Mouse (Mus musculus) olfactory bulb, adult 2 months (tissue): ENCODE measurements at regions not wholly inside any gene's neighbourhood (a gene's known extent, or its start where the extent isn't known, plus 50 kb on each side); places are given as distances from the start of the nearest gene placed in this dataset.

Experiments used
- CTCF ChIP-seq: fragments of 200-500 bp; IDR thresholded peaks from 2 replicates; pipeline ENCODE4 v1.5.1; 2012; ENCODE audit warnings: low read depth, mild to moderate bottlenecking, low read length, moderate library complexity; ENCODE audit not compliant: insufficient read depth
- POLR2A ChIP-seq: fragments of 200-500 bp; IDR thresholded peaks from 2 replicates; pipeline ENCODE4 v1.6.1; 2012; ENCODE audit warnings: mild to moderate bottlenecking, low read depth, low read length, moderate library complexity; ENCODE audit not compliant: insufficient read depth

DNA sequence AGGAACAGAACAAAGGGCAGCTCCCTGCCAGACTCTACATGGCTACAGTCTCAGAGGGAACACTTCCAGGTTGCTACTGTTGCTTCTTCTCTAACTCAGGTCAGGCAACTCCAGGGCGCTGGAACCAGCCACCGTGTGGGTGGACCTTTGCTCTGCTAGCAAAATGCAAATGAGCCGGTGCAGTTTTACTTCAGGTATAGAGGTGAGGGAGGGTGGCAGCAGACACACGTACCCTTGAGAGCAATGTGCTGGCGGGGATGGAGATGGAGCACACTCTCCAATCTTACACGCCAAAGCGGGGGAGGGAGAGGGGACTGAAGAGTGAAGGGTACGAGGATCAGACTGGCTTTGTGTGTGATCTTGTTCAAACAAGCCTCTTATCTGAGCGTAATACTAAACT lies 68.8 kb upstream of the Epcam start:
- TF ChIP-seq CTCF (no peak), POLR2A (no peak)
